30 mouse cellular contexts compared by ENCODE assay signal in the genomic region with DNA sequence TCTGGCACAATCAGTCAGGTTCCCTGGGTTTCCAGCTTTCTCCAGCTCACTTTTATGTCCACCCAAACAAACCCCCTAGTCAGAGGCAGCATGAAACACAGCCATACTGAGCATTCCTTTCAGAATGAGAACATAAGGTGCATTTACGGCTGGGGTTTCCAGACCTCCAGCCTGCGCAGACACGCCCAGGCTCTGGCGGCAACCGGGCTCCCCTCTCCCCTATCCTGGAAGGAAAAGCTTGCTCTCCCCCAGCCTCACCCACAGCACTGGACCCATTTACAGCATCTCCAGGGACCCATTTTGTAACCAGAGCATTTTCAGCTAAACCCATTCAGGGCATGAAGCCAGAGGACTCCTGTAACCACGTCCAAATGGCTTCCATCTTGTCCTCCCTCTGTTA.
DNase-seq lines count a peak whose midpoint lies in the region; ATAC-seq lines count a peak whose summit lies in the region.
"Had no signal": no experiment of that assay in that cellular context is flagged by ENCODE, and none has a peak within 500 bp of the region (broad histone marks: within the 10 kb centered on the region; RNA-seq: fewer than 3 reads in every experiment).

No protein-coding gene starts in this region.

- no peak for DNase-seq in limb, embryonic 10.5 days (ENCODE audit: low spot score)
- no peak for DNase-seq in right cerebral cortex, postnatal 14 days
- no peak for DNase-seq in layer of hippocampus, postnatal 14 days (ENCODE audit: low spot score in 2 of 2)
- DNase-seq: adrenal gland, adult 2 months; B cell, adult 2 months; cerebellum, adult 11 months; cerebellum, adult 9-10 months; cerebellum, postnatal 36 days; gastrocnemius, postnatal 36 days; heart, adult 2 months; kidney, adult 2 months; kidney, postnatal 36 days; layer of hippocampus, postnatal 36 days; liver; lung, adult 2 months; lung, postnatal 14 days; right cerebral cortex, postnatal 4 days; thymus, adult 2 months had no signal

- no peak for ATAC-seq in neural tube, embryonic 13.5 days (ENCODE audit: low read depth)
- no peak for ATAC-seq in neural tube, embryonic 15.5 days (ENCODE audit: low FRiP score)
- ATAC-seq in embryonic facial prominence, embryonic 12.5 days (ENCODE audit: insufficient number of reproducible peaks, insufficient read depth, low FRiP score, low TSS enrichment) = no peak
- ATAC-seq in limb, embryonic 15.5 days (ENCODE audit: insufficient number of reproducible peaks, low FRiP score, low TSS enrichment, low read depth) = peak; percentile 80; the same call in 1 of the 2 replicates
- ATAC-seq in intestine, embryonic 16.5 days = no peak
- ATAC-seq: activated CD4-positive, CD25-positive, alpha-beta regulatory T cell, adult 4 months; forebrain, embryonic 13.5 days; midbrain, embryonic 15.5 days had no signal

- no peak overlapping the region for H3K9ac ChIP-seq in neural tube, embryonic 13.5 days
- H3K9ac ChIP-seq in neural tube, embryonic 15.5 days (replicated peaks) = no peak overlapping the region
- H3K9ac ChIP-seq in embryonic facial prominence, embryonic 12.5 days = no peak overlapping the region
- no peak overlapping the region for H3K9ac ChIP-seq in limb, embryonic 15.5 days
- no peak overlapping the region for H3K9ac ChIP-seq in intestine, embryonic 16.5 days (ENCODE audit: low read depth, low read length)
- H3K9ac ChIP-seq: forebrain, embryonic 13.5 days; heart, embryonic 12.5 days; hindbrain, embryonic 15.5 days; liver, embryonic 14.5 days; midbrain, embryonic 15.5 days had no signal

- H3K27ac ChIP-seq in neural tube, embryonic 13.5 days (replicated peaks) = peak overlapping the region; percentile 52
- no peak overlapping the region for H3K27ac ChIP-seq in neural tube, embryonic 15.5 days (replicated peaks)
- H3K27ac ChIP-seq in embryonic facial prominence, embryonic 12.5 days = peak overlapping the region; percentile 46; the same call in 1 of the 2 replicates
- 0 out of 2 replicates have a peak overlapping the region, but pooled peaks have one; percentile 25 for H3K27ac ChIP-seq in limb, embryonic 10.5 days
- peak overlapping the region; percentile 75 for H3K27ac ChIP-seq in limb, embryonic 15.5 days
- H3K27ac ChIP-seq in intestine, embryonic 16.5 days (ENCODE audit: low read length) = no peak overlapping the region
- H3K27ac ChIP-seq: forebrain, embryonic 13.5 days; heart, adult 2 months; hindbrain, embryonic 15.5 days; layer of hippocampus, adult 2 months; liver, embryonic 14.5 days; midbrain, embryonic 15.5 days had no signal

- no peak overlapping the region for H3K4me3 ChIP-seq in neural tube, embryonic 13.5 days
- no peak overlapping the region for H3K4me3 ChIP-seq in neural tube, embryonic 15.5 days (replicated peaks)
- no peak overlapping the region for H3K4me3 ChIP-seq in embryonic facial prominence, embryonic 12.5 days
- H3K4me3 ChIP-seq in limb, embryonic 10.5 days = no peak overlapping the region
- no peak overlapping the region for H3K4me3 ChIP-seq in limb, embryonic 15.5 days
- no peak overlapping the region for H3K4me3 ChIP-seq in intestine, embryonic 16.5 days (ENCODE audit: low read length)
- H3K4me3 ChIP-seq: forebrain, embryonic 13.5 days; heart, adult 2 months; heart, embryonic 12.5 days; hindbrain, embryonic 15.5 days; layer of hippocampus, adult 2 months; midbrain, embryonic 15.5 days had no signal

- 69% methylated on average over 6 of the region's 6 CpGs for WGBS in neural tube, embryonic 13.5 days
- 57% methylated on average over 6 of the region's 6 CpGs for WGBS in neural tube, embryonic 15.5 days
- 75% methylated on average over 6 of the region's 6 CpGs for WGBS in embryonic facial prominence, embryonic 12.5 days
- 75% methylated on average over 6 of the region's 6 CpGs for WGBS in limb, embryonic 10.5 days
- WGBS in limb, embryonic 15.5 days = 20% methylated on average over 6 of the region's 6 CpGs
- WGBS in intestine, embryonic 16.5 days = 75% methylated on average over 6 of the region's 6 CpGs

- H3K36me3 ChIP-seq in neural tube, embryonic 13.5 days = no peaks in the 10 kb centered on the region
- H3K36me3 ChIP-seq in neural tube, embryonic 15.5 days = no peaks in the 10 kb centered on the region
- no peaks in the 10 kb centered on the region for H3K36me3 ChIP-seq in embryonic facial prominence, embryonic 12.5 days
- 0 out of 2 replicates have a peak, but pooled peaks cover 2% of the 10 kb centered on the region for H3K36me3 ChIP-seq in limb, embryonic 10.5 days
- peaks cover 7% of the 10 kb centered on the region; the same call in 1 of the 2 replicates for H3K36me3 ChIP-seq in limb, embryonic 15.5 days
- H3K36me3 ChIP-seq in intestine, embryonic 16.5 days (ENCODE audit: control insufficient read depth, insufficient read depth, low read length) = no peaks in the 10 kb centered on the region
- H3K36me3 ChIP-seq: hindbrain, embryonic 15.5 days; midbrain, embryonic 15.5 days had no signal

- H3K27me3 ChIP-seq in neural tube, embryonic 13.5 days = peaks cover 13% of the 10 kb centered on the region; the same call in 1 of the 2 replicates
- H3K27me3 ChIP-seq in neural tube, embryonic 15.5 days (replicated peaks) = no peaks in the 10 kb centered on the region
- no peaks in the 10 kb centered on the region for H3K27me3 ChIP-seq in embryonic facial prominence, embryonic 12.5 days
- H3K27me3 ChIP-seq in limb, embryonic 10.5 days (ENCODE audit: low read depth, poor library complexity, severe bottlenecking) = peaks cover 18% of the 10 kb centered on the region; the same call in 1 of the 2 replicates
- H3K27me3 ChIP-seq in limb, embryonic 15.5 days = no peaks in the 10 kb centered on the region
- H3K27me3 ChIP-seq in intestine, embryonic 16.5 days (replicated peaks; ENCODE audit: control insufficient read depth, insufficient read depth, low read length) = no peaks in the 10 kb centered on the region
- H3K27me3 ChIP-seq: forebrain, embryonic 13.5 days; hindbrain, embryonic 15.5 days; midbrain, embryonic 15.5 days had no signal

- peaks cover 30% of the 10 kb centered on the region for H3K4me1 ChIP-seq in neural tube, embryonic 13.5 days (replicated peaks)
- peaks cover 11% of the 10 kb centered on the region for H3K4me1 ChIP-seq in neural tube, embryonic 15.5 days
- peaks cover 12% of the 10 kb centered on the region; the same call in 1 of the 2 replicates for H3K4me1 ChIP-seq in embryonic facial prominence, embryonic 12.5 days
- peaks cover 17% of the 10 kb centered on the region for H3K4me1 ChIP-seq in limb, embryonic 10.5 days
- H3K4me1 ChIP-seq in limb, embryonic 15.5 days = peaks cover 13% of the 10 kb centered on the region
- H3K4me1 ChIP-seq in intestine, embryonic 16.5 days (ENCODE audit: control insufficient read depth, insufficient read depth, low read length) = no peaks in the 10 kb centered on the region
- H3K4me1 ChIP-seq: forebrain, embryonic 13.5 days; heart, embryonic 12.5 days; hindbrain, embryonic 15.5 days; midbrain, embryonic 15.5 days had no signal

- H3K4me2 ChIP-seq in neural tube, embryonic 13.5 days = no peak overlapping the region
- H3K4me2 ChIP-seq in neural tube, embryonic 15.5 days = no peak overlapping the region
- no peak overlapping the region for H3K4me2 ChIP-seq in embryonic facial prominence, embryonic 12.5 days (replicated peaks)
- H3K4me2 ChIP-seq in limb, embryonic 15.5 days = 0 out of 2 replicates have a peak overlapping the region, but pooled peaks have one; percentile 0
- H3K4me2 ChIP-seq in intestine, embryonic 16.5 days (ENCODE audit: low read depth, low read length) = no peak overlapping the region
- H3K4me2 ChIP-seq: forebrain, embryonic 13.5 days; heart, embryonic 12.5 days; hindbrain, embryonic 15.5 days; midbrain, embryonic 15.5 days had no signal

- H3K9me3 ChIP-seq in neural tube, embryonic 13.5 days = no peaks in the 10 kb centered on the region
- no peaks in the 10 kb centered on the region for H3K9me3 ChIP-seq in neural tube, embryonic 15.5 days (replicated peaks)
- H3K9me3 ChIP-seq in embryonic facial prominence, embryonic 12.5 days = no peaks in the 10 kb centered on the region
- H3K9me3 ChIP-seq in limb, embryonic 10.5 days (replicated peaks) = no peaks in the 10 kb centered on the region
- no peaks in the 10 kb centered on the region for H3K9me3 ChIP-seq in limb, embryonic 15.5 days
- no peaks in the 10 kb centered on the region for H3K9me3 ChIP-seq in intestine, embryonic 16.5 days (ENCODE audit: control insufficient read depth, low read length)
- H3K9me3 ChIP-seq: forebrain, embryonic 13.5 days; heart, embryonic 12.5 days; hindbrain, embryonic 15.5 days; midbrain, embryonic 15.5 days had no signal

Comparison
In these comparisons a context has a peak if more than half of its experiments do, and no peak if none do; other contexts are left out.
1. H3K27ac ChIP-seq: peak in neural tube, embryonic 13.5 days (single experiment), embryonic facial prominence, embryonic 12.5 days (single experiment), limb, embryonic 10.5 days (single experiment) and limb, embryonic 15.5 days (single experiment); none in neural tube, embryonic 15.5 days (single experiment) and intestine, embryonic 16.5 days (single experiment).